Mouse (Mus musculus): ENCODE measurements around the gene Arhgap18.

GRCm38 (mm10) chr10:26780581-26780980, 27.4 kb downstream of the Arhgap18 start:
- TF ChIP-seq CTCF (IDR thresholded peaks at IDR 0.05; ENCODE audit: low read depth) (no peak), EP300 (IDR thresholded peaks at IDR 0.05; ENCODE audit: low read depth) (no peak)
